Mouse (Mus musculus) heart, embryonic 16.5 days (tissue): Measurements from ENCODE around the gene Dab2ip. TPM values are rescaled to one million over a fixed set of nuclear protein-coding genes. Genes with fewer than 3 reads are reported as not detected.

Experiments
- ATAC-seq: fragments of 200-750 bp; cut with Nextera tagmentation; replicated peaks from 2 replicates; pipeline ENCODE4 v1.8.0; 2017; ENCODE audit warnings: moderate number of reproducible peaks; ENCODE audit not compliant: insufficient read depth, low FRiP score; ENCODE audit errors: extremely low read depth
- H3K27ac ChIP-seq: fragments of 300-500 bp; sonication (generic); 2 replicates; pipeline ENCODE4 v1.5.1; 2014; ENCODE audit warnings: mild to moderate bottlenecking, low read length, control low read depth, moderate library complexity
- H3K27me3 ChIP-seq: fragments of 300-500 bp; sonication (generic); 2 replicates; pipeline ENCODE4 v1.6.1; 2014; ENCODE audit warnings: low read length, mixed read lengths; ENCODE audit not compliant: control insufficient read depth, insufficient read depth
- H3K36me3 ChIP-seq: fragments of 300-500 bp; sonication (generic); 2 replicates; pipeline ENCODE4 v1.6.1; 2014; ENCODE audit not compliant: control insufficient read depth, insufficient read depth
- H3K4me1 ChIP-seq: fragments of 300-500 bp; sonication (generic); 2 replicates; pipeline ENCODE4 v1.6.1; 2014; ENCODE audit warnings: low read length, mixed read lengths; ENCODE audit not compliant: control insufficient read depth, insufficient read depth
- H3K4me2 ChIP-seq: fragments of 300-500 bp; sonication (generic); 2 replicates; pipeline ENCODE4 v1.6.1; 2014; ENCODE audit warnings: low read depth, mild to moderate bottlenecking, control low read depth, low read length
- H3K4me3 ChIP-seq: fragments of 300-500 bp; sonication (generic); 2 replicates; pipeline ENCODE4 v1.5.1; 2014; ENCODE audit warnings: mild to moderate bottlenecking, control low read depth, low read length
- H3K9ac ChIP-seq: fragments of 300-500 bp; sonication (generic); 2 replicates; pipeline ENCODE4 v1.6.1; 2014; ENCODE audit warnings: low read length, control low read depth
- H3K9me3 ChIP-seq: fragments of 300-500 bp; sonication (generic); replicated peaks from 2 replicates; pipeline ENCODE4 v1.6.1; 2016; ENCODE audit warnings: low read length; ENCODE audit not compliant: control insufficient read depth
- WGBS: fragments of 180-500 bp; shearing (Covaris S2); extraction: QIAGEN DNeasy Blood & Tissue Kit; methylation state at CpG from one replicate; pipeline ENCODE4 v1.1.7; 2014; 5-methylcytosine and 5-hydroxymethylcytosine counted together
- polyA plus RNA-seq: library from polyadenylated mRNA; unstranded; fragments of >200 nt; fragmentation: Nextera tagmentation; extraction: Ambion mirVana; gene quantifications from 2 replicates; pipeline ENCODE4 v1.2.1, GENCODE M21; 2015

Gene Dab2ip
- polyA plus RNA-seq, 1 experiment from 2014 or later, result 27.1 TPM

GRCm38 (mm10) chr2:35588368-35588767 is 30.3 kb downstream of the Dab2ip start:
- peaks cover 79% of the 10 kb centered on the region for H3K4me1 ChIP-seq
- peak overlapping the region; percentile 90 for H3K27ac ChIP-seq
- H3K9me3 ChIP-seq, result no peaks in the 10 kb centered on the region
- H3K36me3 ChIP-seq, result no peaks in the 10 kb centered on the region
- ATAC-seq, result peak; percentile 80
- 17% methylated on average over 9 of the region's 9 CpGs for whole genome bisulfite sequencing
- H3K9ac ChIP-seq, result peak overlapping the region; percentile 64
- peaks cover 3% of the 10 kb centered on the region for H3K27me3 ChIP-seq
- no peak overlapping the region for H3K4me3 ChIP-seq
- peak overlapping the region; percentile 45 for H3K4me2 ChIP-seq

GRCm38 (mm10) chr2:35589385-35589784 is 31.3 kb downstream of the Dab2ip start:
- peaks cover 80% of the 10 kb centered on the region for H3K4me1 ChIP-seq
- H3K9me3 ChIP-seq, result no peaks in the 10 kb centered on the region
- WGBS, result 73% methylated on average over 10 of the region's 10 CpGs
- no peaks in the 10 kb centered on the region for H3K36me3 ChIP-seq
- H3K4me2 ChIP-seq, result peak overlapping the region; percentile 9; the same call in 1 of the 2 replicates
- peaks cover 3% of the 10 kb centered on the region for H3K27me3 ChIP-seq
- no peak overlapping the region for H3K4me3 ChIP-seq
- no peak for ATAC-seq
- H3K27ac ChIP-seq, result peak overlapping the region; percentile 56
- peak overlapping the region; percentile 48 for H3K9ac ChIP-seq

DNA sequence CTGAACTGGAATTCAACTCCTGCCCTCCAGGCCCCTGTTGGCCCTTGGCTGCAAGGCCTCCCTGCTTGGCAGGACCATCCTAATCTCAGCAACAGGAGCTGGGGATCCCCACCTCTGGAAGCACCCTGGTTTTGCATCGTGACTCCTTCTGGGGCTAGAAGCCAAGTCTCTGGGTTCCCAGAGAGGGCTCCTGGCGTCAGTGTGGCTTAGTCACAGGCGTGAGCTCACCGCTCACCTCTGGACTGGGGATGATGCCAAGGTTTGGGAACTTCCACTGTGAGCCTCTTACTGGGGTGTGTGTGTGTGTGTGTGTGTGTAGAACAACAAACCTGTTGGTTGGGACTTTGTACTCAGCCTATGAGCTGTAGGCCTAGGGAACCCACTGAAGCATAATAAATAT is 31.7 kb downstream of the Dab2ip start:
- Histone ChIP-seq H3K27ac (peak overlapping the region; percentile 56; the same call in 1 of the 2 replicates), H3K4me2 (peak overlapping the region; percentile 9; the same call in 1 of the 2 replicates), H3K27me3 (peaks cover 2% of the 10 kb centered on the region), H3K4me1 (peaks cover 84% of the 10 kb centered on the region), H3K9ac (peak overlapping the region; percentile 48), H3K36me3 (no peaks in the 10 kb centered on the region), H3K4me3 (no peak overlapping the region), H3K9me3 (no peaks in the 10 kb centered on the region)
- 24% methylated on average over 4 of the region's 4 CpGs for WGBS
- peak; percentile 30 for ATAC-seq

GRCm38 (mm10) chr2:35591961-35592724 is 34.1 kb downstream of the Dab2ip start:
- WGBS, result 55% methylated on average over 14 of the region's 14 CpGs
- H3K27me3 ChIP-seq, result no peaks in the 10 kb centered on the region; the same call in 1 of the 2 replicates
- H3K36me3 ChIP-seq, result no peaks in the 10 kb centered on the region
- peak overlapping the region; percentile 87 for H3K27ac ChIP-seq
- no peak overlapping the region for H3K4me3 ChIP-seq
- no peaks in the 10 kb centered on the region for H3K9me3 ChIP-seq
- H3K4me2 ChIP-seq, result peak overlapping the region; percentile 8; the same call in 1 of the 2 replicates
- H3K9ac ChIP-seq, result peak overlapping the region; percentile 50; the same call in 1 of the 2 replicates
- peaks cover 91% of the 10 kb centered on the region for H3K4me1 ChIP-seq
- no peak for ATAC-seq

DNA sequence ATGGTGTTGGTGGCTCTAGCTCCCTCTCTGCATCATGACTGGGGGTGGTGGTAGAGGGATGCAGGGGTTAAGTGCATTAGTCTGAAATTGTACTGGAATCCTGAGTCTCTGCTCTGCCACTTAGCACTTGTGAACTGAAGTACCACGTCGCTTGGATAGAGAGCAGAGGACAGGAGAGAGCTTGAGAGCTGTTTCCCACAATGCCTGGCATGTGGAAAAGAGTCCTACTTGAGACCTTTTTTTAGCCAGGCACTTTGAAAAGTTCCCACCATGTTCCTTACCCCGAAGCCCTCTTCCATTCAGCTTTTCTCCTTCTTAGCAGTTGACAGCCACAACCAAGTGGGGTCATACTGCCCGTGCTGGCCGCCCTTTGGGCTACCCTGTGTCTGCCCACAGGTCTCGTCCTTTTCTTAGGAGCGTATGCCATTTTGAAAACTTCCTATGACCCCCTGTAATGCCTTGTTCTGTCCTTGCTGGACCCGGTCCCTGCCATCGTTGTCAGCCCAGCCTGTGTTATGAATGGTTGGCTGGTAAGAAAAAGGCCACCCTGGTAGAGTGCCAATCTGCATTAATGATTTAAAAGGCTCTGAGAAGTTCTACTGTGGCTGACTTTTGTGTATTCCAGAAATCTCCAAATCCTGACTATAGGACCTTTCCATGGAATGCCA is 34.8 kb downstream of the Dab2ip start:
- Histone ChIP-seq H3K9me3 (no peaks in the 10 kb centered on the region), H3K27ac (peak overlapping the region; percentile 87), H3K9ac (no peak overlapping the region), H3K36me3 (no peaks in the 10 kb centered on the region), H3K27me3 (no peaks in the 10 kb centered on the region; the same call in 1 of the 2 replicates), H3K4me3 (no peak overlapping the region), H3K4me1 (peaks cover 90% of the 10 kb centered on the region), H3K4me2 (peak overlapping the region; percentile 28)
- no peak for ATAC-seq
- WGBS, result 39% methylated on average over 9 of the region's 9 CpGs

- no peak for ATAC-seq
- 79% methylated on average over 7 of the region's 7 CpGs for WGBS
- H3K4me2 ChIP-seq, result no peak overlapping the region
- no peak overlapping the region for H3K4me3 ChIP-seq
- H3K36me3 ChIP-seq, result no peaks in the 10 kb centered on the region
- no peaks in the 10 kb centered on the region for H3K9me3 ChIP-seq
- no peaks in the 10 kb centered on the region; the same call in 1 of the 2 replicates for H3K27me3 ChIP-seq
- peaks cover 90% of the 10 kb centered on the region for H3K4me1 ChIP-seq
- H3K27ac ChIP-seq, result no peak overlapping the region
- H3K9ac ChIP-seq, result no peak overlapping the region
Measured at GRCm38 (mm10) chr2:35593889-35594288, 35.8 kb downstream of the Dab2ip start.

GRCm38 (mm10) chr2:35595102-35595501 is 37.0 kb downstream of the Dab2ip start:
- no peaks in the 10 kb centered on the region; the same call in 1 of the 2 replicates for H3K27me3 ChIP-seq
- no peak overlapping the region for H3K4me3 ChIP-seq
- H3K4me1 ChIP-seq, result peaks cover 78% of the 10 kb centered on the region
- 0 out of 2 replicates have a peak overlapping the region, but pooled peaks have one; percentile 18 for H3K9ac ChIP-seq
- 40% methylated on average over 1 of the region's 1 CpGs for WGBS
- peak overlapping the region; percentile 70 for H3K27ac ChIP-seq
- H3K4me2 ChIP-seq, result 0 out of 2 replicates have a peak overlapping the region, but pooled peaks have one; percentile 9
- no peaks in the 10 kb centered on the region for H3K9me3 ChIP-seq
- ATAC-seq, result no peak
- H3K36me3 ChIP-seq, result no peaks in the 10 kb centered on the region

GRCm38 (mm10) chr2:35595718-35596117 is 37.7 kb downstream of the Dab2ip start:
- WGBS, result 57% methylated on average over 5 of the region's 5 CpGs
- no peaks in the 10 kb centered on the region for H3K36me3 ChIP-seq
- H3K4me3 ChIP-seq, result no peak overlapping the region
- peak overlapping the region; percentile 70 for H3K27ac ChIP-seq
- 0 out of 2 replicates have a peak overlapping the region, but pooled peaks have one; percentile 18 for H3K9ac ChIP-seq
- H3K9me3 ChIP-seq, result no peaks in the 10 kb centered on the region
- peaks cover 72% of the 10 kb centered on the region for H3K4me1 ChIP-seq
- no peak for ATAC-seq
- no peaks in the 10 kb centered on the region for H3K27me3 ChIP-seq
- 0 out of 2 replicates have a peak overlapping the region, but pooled peaks have one; percentile 9 for H3K4me2 ChIP-seq
